Comparison of ENCODE assay signal across 25 mouse cellular contexts in genomic region chr17:23961573-23962122, GRCm38 (mm10). TPM values are rescaled to one million over a fixed set of nuclear protein-coding genes. Genes with fewer than 3 reads are reported as not detected.
"Had no signal": no experiment of that assay in that cellular context is flagged by ENCODE, and none has a peak within 500 bp of the region (broad histone marks: within the 10 kb centered on the region; RNA-seq: fewer than 3 reads in every experiment).

No protein-coding gene starts in this region.

- H3K27me3 ChIP-seq: midbrain, embryonic 12.5 days; neural tube, embryonic 13.5 days; neural tube, embryonic 15.5 days; stomach, embryonic 15.5 days had no signal

- H3K27ac ChIP-seq: midbrain, embryonic 10.5 days; midbrain, embryonic 12.5 days; neural tube, embryonic 13.5 days; neural tube, embryonic 15.5 days; stomach, embryonic 15.5 days; stomach, postnatal 0 days had no signal

- DNase-seq: lung, adult 18-20 months; lung, embryonic 14.5 days; lung, postnatal 14 days; lung, postnatal 4 days; midbrain, embryonic 14.5 days; right cerebral cortex, postnatal 14 days; spleen, adult 18-20 months; thymus, adult 2 months; thymus, postnatal 25 days; thymus, postnatal 4 days had no signal

- H3K9me3 ChIP-seq: midbrain, embryonic 10.5 days; midbrain, embryonic 12.5 days; neural tube, embryonic 13.5 days; neural tube, embryonic 15.5 days; stomach, embryonic 15.5 days had no signal

- H3K4me3 ChIP-seq: midbrain, embryonic 10.5 days; midbrain, embryonic 12.5 days; myocyte; neural tube, embryonic 13.5 days; neural tube, embryonic 15.5 days; stomach, embryonic 15.5 days had no signal

- ATAC-seq: midbrain, embryonic 16.5 days had no signal

- H3K9ac ChIP-seq: lung, embryonic 14.5 days; midbrain, embryonic 12.5 days; neural tube, embryonic 13.5 days; neural tube, embryonic 15.5 days; stomach, embryonic 15.5 days had no signal

- H3K36me3 ChIP-seq: midbrain, embryonic 10.5 days; midbrain, embryonic 12.5 days; neural tube, embryonic 13.5 days; neural tube, embryonic 15.5 days; stomach, embryonic 15.5 days had no signal

- H3K4me1 ChIP-seq: stomach, embryonic 15.5 days had no signal

- H3K4me2 ChIP-seq: lung, embryonic 14.5 days; midbrain, embryonic 12.5 days; neural tube, embryonic 13.5 days; neural tube, embryonic 15.5 days; stomach, embryonic 15.5 days had no signal

RNA-seq across cellular contexts. Expression of gene Sbpl, which starts 6.6 kb away (rescaled TPM):
- total RNA-seq: megakaryocyte, adult 5-6 weeks; megakaryocyte-erythroid progenitor cell, adult 5-6 weeks had no signal
- polyA plus RNA-seq: liver, embryonic 16.5 days; lung, embryonic 14.5 days; lung, embryonic 16.5 days; midbrain, embryonic 10.5 days; midbrain, embryonic 12.5 days; midbrain, embryonic 14.5 days; midbrain, embryonic 16.5 days; myocyte; neural tube, embryonic 11.5 days; neural tube, embryonic 13.5 days; neural tube, embryonic 15.5 days; stomach, embryonic 15.5 days; stomach, postnatal 0 days; testis, adult 2 months; urinary bladder, adult 2 months had no signal

RNA-seq across cellular contexts. Expression of gene Prss30, which starts 18.7 kb away (rescaled TPM):
- polyA plus RNA-seq: lung, embryonic 16.5 days; midbrain, embryonic 10.5 days; midbrain, embryonic 12.5 days; midbrain, embryonic 14.5 days; neural tube, embryonic 11.5 days; neural tube, embryonic 13.5 days; neural tube, embryonic 15.5 days; testis, adult 2 months had no signal

RNA-seq across cellular contexts. Expression of gene Sbp, which starts 20.2 kb away (rescaled TPM):
- total RNA-seq: megakaryocyte, adult 5-6 weeks; megakaryocyte-erythroid progenitor cell, adult 5-6 weeks had no signal
- polyA plus RNA-seq: liver, embryonic 16.5 days; lung, embryonic 14.5 days; lung, embryonic 16.5 days; midbrain, embryonic 10.5 days; midbrain, embryonic 12.5 days; midbrain, embryonic 14.5 days; midbrain, embryonic 16.5 days; myocyte; neural tube, embryonic 11.5 days; neural tube, embryonic 13.5 days; neural tube, embryonic 15.5 days; stomach, embryonic 15.5 days; stomach, postnatal 0 days; testis, adult 2 months; urinary bladder, adult 2 months had no signal

RNA-seq across cellular contexts. Expression of gene Prss22, which starts 36.3 kb away (rescaled TPM):
- total RNA-seq: megakaryocyte, adult 5-6 weeks; megakaryocyte-erythroid progenitor cell, adult 5-6 weeks had no signal
- polyA plus RNA-seq: liver, embryonic 16.5 days; midbrain, embryonic 12.5 days; midbrain, embryonic 14.5 days; midbrain, embryonic 16.5 days; neural tube, embryonic 13.5 days; neural tube, embryonic 15.5 days; testis, adult 2 months had no signal

RNA-seq across cellular contexts. Expression of gene Dcpp3, which starts 44.4 kb away (rescaled TPM):
- total RNA-seq: megakaryocyte, adult 5-6 weeks; megakaryocyte-erythroid progenitor cell, adult 5-6 weeks had no signal
- polyA plus RNA-seq: liver, embryonic 16.5 days; midbrain, embryonic 10.5 days; midbrain, embryonic 12.5 days; midbrain, embryonic 14.5 days; midbrain, embryonic 16.5 days; myocyte; neural tube, embryonic 11.5 days; neural tube, embryonic 13.5 days; neural tube, embryonic 15.5 days; stomach, embryonic 15.5 days; stomach, postnatal 0 days; testis, adult 2 months; urinary bladder, adult 2 months had no signal
